Mouse (Mus musculus): ENCODE data around the gene Ddrgk1.

The Ddrgk1 gene

DNA sequence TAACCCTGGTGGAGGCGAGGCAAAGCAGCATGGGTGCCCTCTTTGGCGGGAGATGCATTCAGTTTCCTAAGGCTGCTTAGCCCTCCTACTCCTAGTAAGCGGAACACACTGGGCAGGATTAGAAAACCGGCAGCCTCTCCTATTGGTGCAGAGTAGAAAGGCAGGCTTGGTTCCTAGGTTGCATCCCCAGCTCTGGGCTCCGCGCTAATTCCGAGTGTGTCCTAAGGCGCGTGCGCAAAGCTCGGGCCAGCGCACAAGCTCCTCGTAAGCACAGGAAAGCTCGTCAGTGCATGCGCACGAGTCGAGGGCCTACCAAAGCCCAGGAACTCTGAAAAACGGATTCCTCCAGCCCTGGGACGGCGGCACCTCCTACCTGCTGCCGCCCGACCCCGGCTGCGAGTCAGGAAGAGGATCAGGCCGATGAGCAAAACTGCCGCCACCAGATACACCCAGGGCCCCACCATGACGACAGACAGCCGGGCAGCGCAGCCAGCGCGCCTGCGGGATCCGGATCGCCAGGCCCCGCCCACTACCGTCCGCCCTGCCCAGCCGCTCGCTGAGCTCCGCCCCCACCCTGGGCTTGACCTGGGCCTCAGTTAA is at the start of gene Ddrgk1:
Gene Ddrgk1, minus strand, starts transcription at position 558 of the 600 bp plus-strand sequence.
- DNase-seq: peak; percentile 93 to 94

DNA sequence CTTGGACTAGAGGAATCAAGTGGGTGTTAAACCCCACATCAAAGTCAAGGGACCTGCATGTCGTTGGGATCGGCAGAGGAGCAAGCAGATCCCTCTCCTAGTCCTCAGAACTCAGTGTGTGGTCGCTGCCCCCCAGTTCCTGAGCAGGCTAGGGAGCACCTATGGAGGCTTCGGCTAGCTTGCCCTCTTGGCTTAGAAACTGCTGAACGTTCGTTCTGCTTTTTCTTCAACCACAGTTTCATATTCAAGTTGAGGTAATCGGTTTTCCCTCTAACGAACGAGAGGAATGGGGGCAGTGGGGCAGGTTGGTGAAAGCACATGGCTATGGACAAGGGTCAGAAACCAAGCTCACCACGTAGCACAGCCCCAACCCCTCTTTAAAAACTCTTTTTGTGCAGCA is 42.6 kb upstream of the Ddrgk1 start:
- no peak for DNase-seq

DNA sequence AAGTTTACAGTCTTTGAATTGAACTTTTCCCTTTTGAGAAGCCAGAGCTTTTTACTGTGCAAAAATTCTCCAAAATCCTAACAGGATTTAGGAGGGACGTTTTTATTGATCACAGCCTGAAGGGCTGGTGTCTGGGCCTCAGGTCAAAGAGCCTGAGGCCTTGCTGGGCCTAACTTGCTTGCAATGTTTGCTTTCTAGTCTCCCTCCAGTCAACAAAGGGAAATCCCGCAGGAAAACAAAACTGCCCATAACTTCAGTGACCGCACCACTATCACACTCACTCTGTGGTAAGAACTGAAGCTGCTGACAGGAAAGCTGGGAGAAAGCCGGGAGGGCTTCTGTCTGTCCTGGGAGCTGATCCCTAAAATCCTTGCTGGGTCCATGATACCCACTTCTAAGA is 42.1 kb upstream of the Ddrgk1 start:
- DNase-seq: no peak

DNA sequence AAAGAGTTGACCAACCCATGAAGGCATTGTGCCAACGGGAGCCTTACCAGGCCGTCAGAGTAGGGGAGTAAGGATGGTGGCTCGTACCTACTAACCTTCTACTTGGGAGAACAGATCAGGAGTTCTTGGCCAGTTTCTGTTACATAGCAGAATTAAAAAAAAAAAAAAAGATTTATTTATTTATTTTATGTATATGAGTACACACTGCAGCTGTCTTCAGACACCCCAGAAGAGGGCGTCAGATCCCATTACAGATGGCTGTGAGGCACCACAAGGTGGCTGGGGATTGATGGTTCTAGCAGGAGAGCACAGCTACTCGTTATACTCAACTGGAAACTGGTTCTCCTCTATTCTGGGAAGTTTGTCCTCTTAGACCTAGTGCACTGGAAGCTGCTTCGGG is 40.7 kb upstream of the Ddrgk1 start:
- no peak for DNase-seq

DNA sequence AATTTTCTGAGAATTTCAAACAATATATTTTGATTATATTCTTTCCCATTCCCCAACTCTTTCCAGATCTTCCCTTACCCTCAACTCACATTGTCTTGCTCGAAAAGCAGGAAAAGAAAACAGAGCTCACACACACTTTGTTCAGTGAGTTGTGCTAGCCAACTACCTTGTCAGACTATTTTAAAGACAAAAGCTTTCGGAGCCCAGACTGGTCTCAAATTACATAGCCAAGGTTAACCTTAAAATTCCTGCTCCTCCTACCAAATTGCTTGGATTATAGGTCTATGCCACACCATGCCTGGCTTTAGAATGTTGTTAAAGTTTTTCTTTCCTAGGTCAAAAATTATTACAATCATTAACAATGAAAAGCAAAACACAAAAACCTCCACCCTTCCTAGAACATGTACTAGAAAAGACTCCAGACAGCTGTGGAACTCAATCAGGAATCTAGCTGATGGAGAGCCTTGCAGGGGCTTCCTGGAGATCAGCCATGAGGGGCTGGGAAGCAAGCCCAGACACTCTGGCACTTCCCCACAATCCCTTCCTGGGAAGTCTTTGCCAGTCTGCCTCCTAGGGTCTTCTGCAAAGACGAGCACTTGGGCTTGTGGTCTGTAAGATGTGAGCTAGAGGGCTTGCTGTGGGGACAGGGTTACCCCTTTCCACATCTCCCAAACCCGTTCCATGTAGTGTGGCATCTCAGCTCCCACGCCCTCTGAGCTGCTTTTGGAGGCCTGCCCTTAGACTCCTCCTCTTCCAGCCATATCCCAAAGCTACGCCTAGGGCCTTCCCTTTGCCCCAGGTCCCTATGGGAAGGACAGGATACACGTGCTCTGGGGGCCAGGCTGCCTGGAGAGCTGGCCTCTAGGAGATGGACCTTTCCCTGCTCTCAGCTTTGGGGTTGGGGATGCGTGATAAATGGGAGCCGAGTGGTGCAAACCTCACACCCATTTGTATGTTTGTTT is 39.9 kb upstream of the Ddrgk1 start:
- no peak for DNase-seq

DNA sequence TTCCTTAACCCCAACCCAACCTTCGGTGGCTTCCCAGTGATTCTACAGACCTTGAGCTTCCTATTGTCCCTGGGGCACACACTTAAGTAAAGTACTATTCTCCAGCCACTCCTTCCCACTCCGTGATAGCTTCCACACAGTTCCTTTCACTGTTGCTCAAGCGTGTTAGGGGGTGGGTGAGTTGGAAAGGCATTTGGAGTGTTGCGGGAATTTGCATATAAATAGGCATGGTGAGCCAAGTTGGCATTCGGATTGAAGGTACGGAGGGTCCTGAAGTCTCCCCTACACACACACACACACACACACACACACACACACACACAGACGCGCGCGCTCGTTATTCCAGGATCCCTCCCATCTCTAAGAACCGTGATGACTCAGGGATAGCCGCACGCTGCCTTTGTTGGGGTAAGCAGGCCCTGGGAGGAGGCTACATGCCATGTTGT is 33.4 kb upstream of the Ddrgk1 start:
- DNase-seq: no peak

DNA sequence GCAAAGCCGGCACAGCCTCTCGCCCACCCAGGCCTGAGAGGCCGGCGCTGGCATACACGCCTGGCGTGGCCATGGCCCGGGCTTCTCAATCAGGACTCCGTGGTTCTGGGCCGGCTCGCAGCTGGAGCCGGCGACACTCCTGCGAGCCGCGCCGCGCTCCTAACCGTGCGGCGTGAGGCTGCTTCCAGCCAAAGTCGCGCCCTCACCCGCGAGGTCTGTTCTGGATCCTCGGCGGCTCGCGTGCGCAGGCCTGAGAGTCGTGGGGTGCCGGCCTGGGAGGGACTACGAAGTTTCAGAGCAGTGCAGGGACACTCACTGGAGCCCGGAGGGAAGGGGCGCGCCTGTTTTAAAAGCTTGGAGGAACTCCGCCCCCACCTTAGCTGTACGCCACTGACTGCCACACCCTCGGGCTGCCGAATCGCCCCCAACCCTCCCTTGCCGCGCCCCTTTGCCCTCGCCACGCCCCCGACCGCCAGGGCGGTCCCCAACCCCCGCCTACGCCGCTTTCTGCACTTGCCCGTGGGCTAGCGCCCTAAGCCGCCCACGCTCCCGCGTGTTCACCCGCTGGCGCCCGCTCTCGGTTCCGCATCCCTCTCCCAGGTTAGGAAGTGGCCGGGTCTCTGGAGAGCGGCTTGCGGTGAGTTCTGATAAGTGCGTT is 32.8 kb upstream of the Ddrgk1 start, which contains the start of gene Slc4a11:
Gene Slc4a11, minus strand, starts transcription at position 367 of the 658 bp plus-strand sequence.
- peak in 1 of 2 experiments; percentile 10 for DNase-seq

DNA sequence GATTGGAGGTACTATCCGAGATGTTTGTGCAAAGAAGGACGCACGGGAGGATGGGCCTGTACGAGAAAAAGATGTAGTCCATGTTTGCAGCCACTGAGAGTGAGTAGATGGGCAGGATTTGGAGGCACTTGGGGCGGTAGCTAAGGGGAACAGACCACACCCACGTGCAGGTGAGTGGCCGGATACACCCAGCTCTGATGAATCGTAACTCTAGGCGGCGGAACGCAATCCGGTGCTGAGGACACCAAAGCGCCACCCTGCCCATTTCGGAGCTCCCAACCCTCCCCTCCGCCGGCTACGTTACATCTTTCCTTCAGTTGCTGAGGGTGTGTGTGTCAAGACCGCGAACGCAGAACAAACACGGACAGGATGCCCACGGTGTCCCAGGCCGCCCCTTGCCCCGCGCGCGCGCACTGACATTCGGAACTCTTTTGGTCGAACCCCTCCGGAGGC is 32.3 kb upstream of the Ddrgk1 start:
- no peak for DNase-seq

DNA sequence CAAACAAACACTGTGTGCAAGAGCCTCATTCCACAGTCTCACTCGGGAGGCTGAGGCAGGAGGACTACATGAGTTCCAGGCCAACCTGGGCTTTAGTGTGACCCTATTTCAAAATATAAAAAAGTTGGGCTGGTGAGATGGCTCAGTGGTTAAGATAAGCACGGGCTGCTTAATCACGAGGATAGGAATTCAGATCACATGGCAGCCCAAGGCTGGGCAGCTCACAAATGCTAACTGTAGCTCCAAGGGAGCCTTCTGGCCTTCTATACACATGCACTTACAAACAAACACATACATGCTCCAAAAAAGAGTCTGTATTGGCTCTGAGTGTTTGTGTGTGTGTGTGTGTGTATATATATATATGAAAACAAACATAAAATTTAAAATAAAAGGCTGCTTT is 29.1 kb upstream of the Ddrgk1 start:
- no peak for DNase-seq

DNA sequence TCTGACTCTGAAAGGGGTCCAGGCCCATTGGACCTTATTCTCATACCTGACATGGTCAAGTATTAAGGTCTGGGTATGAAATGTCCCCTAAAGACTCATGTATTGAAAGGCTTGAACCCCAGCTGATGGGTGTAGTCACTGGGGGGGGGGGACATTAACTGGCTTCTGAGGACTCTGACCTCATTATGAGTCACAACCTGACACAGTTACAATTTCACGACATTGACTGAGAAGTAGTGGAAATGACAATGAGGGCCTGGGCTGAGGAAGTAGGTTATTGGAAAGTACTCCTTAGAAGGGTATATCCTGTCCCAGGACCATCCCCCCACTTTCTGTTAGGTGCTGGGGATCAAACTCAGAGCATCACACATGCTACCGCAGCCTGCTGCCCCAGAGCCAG is 24.6 kb upstream of the Ddrgk1 start:
- no peak for DNase-seq

DNA sequence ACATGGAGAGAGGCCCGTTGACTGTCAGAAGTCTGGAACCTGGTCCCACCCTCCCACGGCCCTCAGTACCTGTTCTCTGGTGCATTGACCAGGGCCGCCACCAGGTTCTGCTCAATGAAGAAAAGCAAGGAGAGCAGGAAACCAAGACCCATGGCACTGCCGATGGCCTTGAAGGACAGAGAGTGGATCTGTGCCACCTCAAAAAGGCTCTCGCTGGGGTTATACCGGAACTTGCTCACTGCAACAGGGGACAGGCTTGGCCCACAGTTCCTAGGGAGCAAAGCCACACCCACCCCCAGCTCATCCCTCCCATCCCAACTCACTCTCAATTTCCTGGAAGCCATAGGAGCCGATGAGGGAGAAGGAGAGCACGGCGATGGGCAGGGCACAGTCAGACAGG is 21.0 kb upstream of the Ddrgk1 start:
- DNase-seq: no peak

DNA sequence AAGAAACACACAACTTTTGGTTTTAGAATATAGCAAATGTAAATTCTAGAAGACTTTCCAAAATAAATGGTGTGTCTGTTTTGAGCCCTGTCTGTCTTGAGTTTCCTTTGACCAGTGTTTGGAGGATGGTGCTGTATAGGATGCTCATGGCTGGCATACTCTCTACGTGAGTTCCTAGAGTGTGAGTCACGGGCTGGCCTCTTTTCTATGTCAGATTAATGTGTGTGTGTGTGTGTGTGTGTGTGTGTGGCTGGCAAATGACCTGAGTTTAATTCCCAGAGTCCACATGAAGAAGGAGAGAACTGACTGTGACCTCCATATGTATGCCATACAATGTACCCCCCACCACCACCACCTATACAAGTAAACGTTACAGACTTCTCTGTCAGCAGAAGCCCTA is 17.1 kb upstream of the Ddrgk1 start:
- DNase-seq: no peak

DNA sequence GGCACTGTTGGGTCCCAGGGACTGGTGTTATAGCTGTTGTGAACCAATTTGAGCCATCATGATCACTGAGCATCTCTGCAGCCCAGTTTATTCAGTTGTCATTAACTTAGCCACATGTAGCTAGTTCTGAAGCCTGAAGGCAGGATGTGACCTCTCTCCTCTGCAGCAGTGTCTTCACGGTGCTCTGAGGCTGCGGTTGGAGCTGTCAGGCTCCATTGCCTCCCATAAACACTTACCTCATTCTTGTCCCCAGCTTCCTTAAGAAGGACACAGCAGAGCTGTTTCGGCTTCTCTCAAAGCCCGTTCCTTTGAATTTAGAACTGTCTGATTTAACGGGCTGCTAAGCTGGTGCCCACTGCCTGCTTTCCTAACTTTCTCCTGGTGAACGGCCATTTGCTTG is 15.4 kb upstream of the Ddrgk1 start:
- no peak for DNase-seq

DNA sequence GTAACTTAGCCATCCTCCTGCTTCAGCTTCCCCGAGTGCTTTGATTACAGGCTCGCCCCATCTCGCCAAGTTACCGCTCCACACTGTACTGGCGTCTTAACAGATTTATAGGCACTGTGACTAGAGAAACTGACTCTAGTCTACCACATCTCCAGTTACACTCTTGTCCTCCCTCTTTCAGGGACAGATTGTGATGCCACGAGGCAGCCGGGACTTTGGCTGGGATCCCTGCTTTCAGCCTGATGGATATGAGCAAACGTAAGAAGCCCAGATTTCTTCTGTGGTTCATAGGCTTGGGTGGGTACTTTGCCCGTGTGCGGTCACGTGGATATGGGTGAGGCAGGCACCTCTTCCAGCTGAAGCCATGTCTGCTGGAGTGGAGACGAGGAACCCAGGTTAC is 14.7 kb upstream of the Ddrgk1 start:
- DNase-seq: no peak

DNA sequence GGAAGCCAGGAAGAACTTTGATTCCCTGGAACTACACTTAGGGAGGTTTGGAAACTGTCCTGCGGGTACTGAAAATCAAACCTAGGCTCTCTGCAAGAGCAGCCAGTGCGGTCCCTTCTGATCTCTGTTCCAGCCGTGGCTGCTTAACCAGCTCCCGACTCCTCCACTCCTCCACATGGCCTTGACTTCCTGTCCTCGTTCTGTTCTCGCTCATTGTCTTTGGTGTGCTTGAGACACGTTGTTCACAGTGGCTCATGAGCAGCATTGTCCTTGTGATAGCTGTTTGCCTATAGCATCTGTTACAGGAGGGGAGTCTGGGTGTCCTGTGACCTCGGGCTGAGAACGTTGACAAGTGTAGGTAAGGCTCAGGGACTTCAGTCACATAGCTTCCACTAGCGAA is 12.8 kb upstream of the Ddrgk1 start:
- no peak for DNase-seq

DNA sequence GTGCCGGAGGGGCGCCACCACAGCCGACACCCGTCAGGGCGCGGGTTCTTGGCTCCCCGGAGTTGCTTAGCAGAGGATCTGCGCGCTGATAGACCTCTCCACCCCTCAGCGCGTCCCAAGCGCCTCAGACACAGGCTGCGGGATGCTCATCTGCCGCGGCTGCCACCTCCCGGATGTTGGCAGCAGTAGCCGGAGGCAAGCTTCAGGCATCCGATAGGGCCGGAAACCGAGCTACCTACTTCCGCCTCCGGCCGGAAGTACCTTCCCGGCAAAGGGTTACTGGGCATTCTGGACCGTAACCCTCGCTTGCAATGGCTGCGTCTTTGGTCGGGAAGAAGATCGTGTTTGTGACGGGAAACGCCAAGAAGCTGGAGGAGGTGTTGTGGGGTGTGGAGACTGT is 3.1 kb upstream of the Ddrgk1 start, which contains the start of gene Itpa:
Gene Itpa, plus strand, starts transcription at position 52 of the 400 bp plus-strand sequence.
- peak; percentile 87 to 89 for DNase-seq

DNA sequence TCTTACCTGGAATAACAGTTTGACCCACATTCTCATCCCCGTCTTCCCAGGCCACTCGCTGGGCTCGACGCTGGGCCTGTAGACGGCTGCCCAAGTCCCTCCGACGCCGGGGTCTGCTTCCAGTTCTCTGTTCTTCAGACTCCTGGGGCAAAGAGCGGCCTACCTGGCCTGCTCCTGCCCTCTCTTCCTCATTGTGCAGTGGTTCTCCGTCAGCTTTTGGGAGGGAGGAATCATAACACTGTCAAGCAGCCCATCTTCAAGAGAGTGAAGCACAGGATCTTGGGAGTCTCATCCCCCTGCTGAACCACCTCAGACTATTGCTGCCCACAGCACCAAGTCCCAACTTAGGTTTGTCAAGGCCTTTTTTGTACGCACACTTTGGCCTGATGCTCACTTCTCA is 1.1 kb downstream of the Ddrgk1 start:
- DNase-seq: no peak

DNA sequence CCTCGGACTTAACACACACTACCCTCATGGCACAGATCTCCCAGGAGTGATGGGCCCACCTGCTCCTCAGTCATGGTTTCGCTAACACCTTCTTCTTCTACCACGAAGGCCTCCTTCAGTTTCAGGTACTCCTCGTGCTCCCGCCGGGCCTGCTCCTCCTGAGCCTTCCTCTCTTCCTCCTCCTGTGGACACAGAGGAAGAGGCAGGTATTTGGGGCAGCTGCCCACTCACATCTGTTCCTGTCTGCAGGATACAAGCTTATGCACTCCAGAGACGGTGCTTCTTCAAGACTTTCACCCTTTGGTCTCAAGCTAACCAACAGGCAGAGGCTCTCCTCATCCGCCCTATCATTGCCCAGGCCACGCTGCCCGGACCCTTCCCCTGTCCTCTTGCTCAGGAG is 5.9 kb downstream of the Ddrgk1 start:
- DNase-seq: no peak

DNA sequence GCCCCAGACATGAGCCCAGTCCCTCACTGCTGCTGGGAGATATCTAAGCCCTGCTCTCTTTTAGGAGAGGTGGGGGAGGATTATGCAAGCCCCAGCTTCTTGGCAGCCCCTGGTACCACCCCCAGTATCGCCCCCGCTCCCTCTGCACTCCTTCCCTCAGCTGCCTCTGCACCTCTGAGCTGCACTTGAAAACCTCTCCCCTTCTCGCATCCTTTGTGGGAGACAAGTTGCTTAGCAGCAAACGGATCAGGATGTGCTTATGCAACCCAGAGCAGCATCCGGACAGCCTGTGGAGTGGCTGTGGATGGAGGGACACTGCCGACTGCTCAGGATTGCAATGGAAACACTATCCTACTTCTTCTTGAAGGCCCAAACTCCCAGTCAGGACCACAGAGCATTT is 6.9 kb downstream of the Ddrgk1 start:
- no peak for DNase-seq

DNA sequence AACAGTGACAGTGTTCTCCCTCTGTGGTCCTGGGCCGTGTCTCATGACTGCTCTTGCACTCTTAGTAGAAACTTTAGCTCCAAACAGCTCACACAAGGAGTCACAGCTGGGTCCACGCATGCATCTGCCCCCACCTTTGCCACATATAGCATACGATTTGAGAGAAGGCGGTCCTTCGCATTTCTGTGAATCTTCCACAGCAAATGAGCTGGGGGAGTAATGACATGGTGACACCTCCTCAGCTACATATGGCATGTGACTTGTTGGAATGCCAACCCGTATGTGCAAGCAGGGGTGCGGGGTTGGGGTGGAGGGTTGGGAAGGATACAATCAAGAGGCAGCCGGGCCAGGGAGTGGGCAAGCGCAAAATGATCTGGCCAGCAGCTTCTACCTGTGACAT is 7.9 kb downstream of the Ddrgk1 start:
- no peak for DNase-seq

DNA sequence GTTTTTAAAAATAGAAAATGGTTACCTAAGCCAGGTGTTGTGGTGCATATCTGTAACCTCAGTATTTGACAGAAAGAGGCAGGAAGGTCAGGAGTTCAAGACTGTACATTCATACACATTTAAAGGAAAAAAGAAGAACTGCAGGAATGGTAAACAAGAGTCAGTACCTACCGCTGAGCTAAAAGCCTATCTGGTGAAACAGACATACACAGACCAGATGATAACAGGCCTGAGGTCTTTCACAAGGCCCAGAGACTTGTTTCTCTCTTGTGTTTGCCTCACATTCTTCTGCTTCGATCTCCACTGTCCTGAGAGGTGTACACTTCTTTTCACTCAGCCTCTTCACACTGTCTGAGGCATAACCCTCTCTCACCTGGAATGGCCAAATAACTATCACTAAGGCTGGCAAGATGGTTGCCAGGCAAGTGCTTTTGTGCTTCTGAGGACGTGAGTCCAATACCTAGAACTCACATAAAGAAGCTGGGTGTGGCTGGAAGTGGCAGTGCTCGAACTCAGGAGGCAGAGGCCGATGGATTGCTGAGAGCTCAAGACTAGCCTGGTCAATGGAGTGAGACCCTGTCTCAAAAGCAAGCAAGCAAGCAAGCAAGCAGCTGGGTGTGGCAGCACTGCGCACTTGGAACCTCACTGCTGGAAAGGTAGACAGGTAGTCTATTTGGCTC is 8.7 kb downstream of the Ddrgk1 start:
- DNase-seq: no peak

DNA sequence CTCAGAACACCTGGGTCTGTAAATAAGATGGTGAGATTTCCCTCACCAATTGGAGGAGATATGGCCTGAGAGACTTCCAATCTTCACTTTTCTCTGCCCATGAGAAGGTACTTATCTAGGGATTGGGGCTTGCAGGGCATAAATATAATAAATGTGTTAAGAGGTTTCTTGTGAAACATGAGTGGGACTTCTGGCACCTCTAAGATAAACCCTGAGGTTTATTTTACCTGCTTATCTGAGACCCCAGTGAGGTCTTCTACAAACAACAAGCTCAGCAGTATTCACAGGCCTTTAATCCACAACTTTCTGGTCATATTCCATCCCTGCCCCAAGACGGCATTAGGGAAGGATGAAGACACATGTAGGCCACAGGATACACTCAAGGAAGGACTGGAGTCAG is 10.7 kb downstream of the Ddrgk1 start:
- no peak for DNase-seq

DNA sequence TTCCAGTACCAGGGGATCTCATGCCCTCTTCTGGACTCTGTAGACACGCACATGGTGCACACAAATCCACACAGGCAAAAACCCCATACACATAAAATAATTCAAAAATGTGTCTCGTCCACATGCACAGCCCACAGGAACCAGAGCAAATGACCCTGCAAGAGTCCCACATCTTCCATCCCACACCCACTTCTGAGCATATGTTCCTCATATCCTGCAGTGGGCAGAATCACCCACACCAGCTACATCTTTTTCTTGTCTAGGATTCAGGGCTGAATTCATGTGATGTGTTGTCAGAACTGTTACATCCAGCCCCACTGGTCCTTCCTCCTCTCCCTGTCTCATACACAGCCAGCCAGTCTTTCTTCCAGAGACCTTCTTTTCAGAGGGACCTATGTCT is 11.2 kb downstream of the Ddrgk1 start:
- DNase-seq: no peak
